Mouse (Mus musculus): Measurements from ENCODE around the gene Foxk2. TPM values are rescaled to one million over a fixed set of nuclear protein-coding genes. Genes with fewer than 3 reads are reported as not detected.

Gene Foxk2
- polyA plus RNA-seq, 1 experiment: 29.8 TPM

DNA sequence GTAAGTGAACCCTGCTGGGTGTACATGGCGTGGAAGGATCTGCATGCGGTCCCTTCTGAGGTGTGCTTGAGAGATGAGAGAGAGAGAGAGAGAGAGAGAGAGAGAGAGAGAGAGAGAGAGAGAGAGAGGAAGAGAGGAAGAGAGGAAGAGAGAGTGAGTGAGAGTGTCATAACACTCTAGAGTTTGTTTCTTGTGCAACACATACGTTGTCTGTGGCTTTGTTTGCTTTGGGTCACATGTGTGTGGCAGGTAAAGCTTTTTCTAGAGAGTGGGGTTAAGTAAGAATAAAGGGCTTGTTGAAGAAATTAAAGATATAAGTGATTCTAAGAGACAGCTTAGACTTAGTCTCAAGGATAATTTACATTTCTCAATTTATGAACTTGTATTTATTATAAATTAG lies 18.2 kb downstream of the Foxk2 start:
- no peaks in the 10 kb centered on the region; the same call in 1 of the 2 replicates for H3K4me1 ChIP-seq (ENCODE audit: control insufficient read depth, insufficient read depth, insufficient read length)
- 88% methylated on average over 3 of the region's 3 CpGs for WGBS
- H3K27me3 ChIP-seq (ENCODE audit: control insufficient read depth, insufficient read depth, low read length): no peaks in the 10 kb centered on the region
- no peak for DNase-seq (ENCODE audit: low read depth in 1 of 2, low spot score in 2 of 2)
- no peaks in the 10 kb centered on the region for H3K36me3 ChIP-seq (ENCODE audit: control insufficient read depth, insufficient read depth, low read length)
- no peak overlapping the region for H3K27ac ChIP-seq (ENCODE audit: insufficient read depth, low read length)
- no peak overlapping the region for H3K4me3 ChIP-seq (ENCODE audit: extremely low read depth, insufficient read depth, insufficient read length)
- no peak for TF ChIP-seq POLR2A (IDR thresholded peaks at IDR 0.05; ENCODE audit: low read depth, low read length)
- no peak for TF ChIP-seq CTCF (IDR thresholded peaks at IDR 0.05; ENCODE audit: extremely low read depth, insufficient read depth, insufficient read length, insufficient replicate concordance)

DNA sequence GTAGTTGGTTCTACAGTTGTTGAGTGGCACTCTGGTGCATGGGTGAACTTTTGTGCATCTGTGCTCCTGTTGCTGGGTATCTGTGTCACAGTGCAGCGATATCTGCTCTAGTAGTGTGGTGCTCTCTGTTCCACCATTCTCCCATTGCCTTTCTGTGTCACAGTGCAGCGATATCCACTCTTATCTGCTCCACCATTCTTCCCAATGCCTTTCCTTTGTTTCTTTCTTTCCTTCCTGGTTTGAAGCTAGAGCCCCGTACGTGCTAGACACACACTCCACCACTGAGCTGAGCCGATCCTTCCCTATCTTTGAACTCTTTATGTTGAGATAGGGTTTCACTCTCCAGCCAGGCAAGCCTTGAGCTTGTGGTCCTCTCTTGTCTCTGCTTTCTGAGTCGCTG lies 23.1 kb downstream of the Foxk2 start:
- WGBS: 73% methylated on average over 6 of the region's 6 CpGs

DNA sequence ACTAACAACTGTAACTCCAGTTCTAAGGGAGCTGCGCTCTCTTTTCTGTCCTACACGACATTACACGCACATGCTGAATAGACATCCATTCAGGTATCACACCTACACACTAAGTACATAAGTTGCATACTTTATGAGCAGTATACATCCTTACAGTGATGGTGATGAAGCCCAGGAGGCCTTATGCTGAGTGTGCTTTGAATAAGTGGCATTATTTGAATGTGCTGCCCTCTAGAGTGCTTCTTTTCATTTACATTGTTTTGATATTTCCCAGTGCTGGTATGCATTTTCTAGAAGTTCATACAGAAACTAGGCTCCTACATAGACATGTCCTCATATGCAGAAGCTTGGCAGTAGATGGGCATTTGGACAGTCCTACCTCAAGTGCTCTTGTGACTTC lies 30.1 kb downstream of the Foxk2 start:
- no peak overlapping the region for H3K27ac ChIP-seq (ENCODE audit: insufficient read depth, low read length)
- H3K36me3 ChIP-seq (ENCODE audit: control insufficient read depth, insufficient read depth, low read length): peaks cover 38% of the 10 kb centered on the region
- TF ChIP-seq POLR2A (IDR thresholded peaks at IDR 0.05; ENCODE audit: low read depth, low read length) (no peak), CTCF (IDR thresholded peaks at IDR 0.05; ENCODE audit: extremely low read depth, insufficient read depth, insufficient read length, insufficient replicate concordance) (no peak)
- H3K4me1 ChIP-seq (ENCODE audit: control insufficient read depth, insufficient read depth, insufficient read length): no peaks in the 10 kb centered on the region
- no peak overlapping the region for H3K4me3 ChIP-seq (ENCODE audit: extremely low read depth, insufficient read depth, insufficient read length)
- DNase-seq (ENCODE audit: low read depth in 1 of 2, low spot score in 2 of 2): no peak
- H3K27me3 ChIP-seq (ENCODE audit: control insufficient read depth, insufficient read depth, low read length): no peaks in the 10 kb centered on the region
- WGBS: 96% methylated on average over 3 of the region's 3 CpGs

More for the DNA sequence above, 23.1 kb downstream of the Foxk2 start:
- Histone ChIP-seq H3K4me3 (ENCODE audit: extremely low read depth, insufficient read depth, insufficient read length) (no peak overlapping the region), H3K27me3 (ENCODE audit: control insufficient read depth, insufficient read depth, low read length) (no peaks in the 10 kb centered on the region), H3K36me3 (ENCODE audit: control insufficient read depth, insufficient read depth, low read length) (peaks cover 16% of the 10 kb centered on the region), H3K4me1 (ENCODE audit: control insufficient read depth, insufficient read depth, insufficient read length) (no peaks in the 10 kb centered on the region), H3K27ac (ENCODE audit: insufficient read depth, low read length) (no peak overlapping the region)
- no peak for DNase-seq (ENCODE audit: low read depth in 1 of 2, low spot score in 2 of 2)
- no peak for TF ChIP-seq POLR2A (IDR thresholded peaks at IDR 0.05; ENCODE audit: low read depth, low read length)
- TF ChIP-seq CTCF (IDR thresholded peaks at IDR 0.05; ENCODE audit: extremely low read depth, insufficient read depth, insufficient read length, insufficient replicate concordance): no peak

DNA sequence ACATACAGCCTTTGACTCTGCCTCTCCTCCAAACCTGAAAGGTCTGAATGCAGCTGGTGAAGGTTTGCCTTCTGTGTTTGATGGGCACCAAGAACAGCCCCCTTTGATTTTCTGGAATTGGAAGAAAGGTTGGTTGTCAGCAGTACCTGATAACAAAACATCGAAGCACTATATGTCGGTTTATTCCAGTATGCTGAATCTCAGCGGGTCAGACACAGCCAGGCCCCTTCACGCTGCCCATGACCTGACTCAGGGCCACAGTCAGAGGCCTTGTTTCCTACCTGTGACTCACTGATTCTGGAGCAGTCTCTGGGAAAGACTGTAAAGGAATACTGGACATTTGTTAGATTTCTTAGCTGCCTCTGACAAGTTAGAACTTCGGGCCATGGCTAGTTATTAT lies 35.0 kb downstream of the Foxk2 start:
- H3K27ac ChIP-seq (ENCODE audit: insufficient read depth, low read length): no peak overlapping the region
- H3K36me3 ChIP-seq (ENCODE audit: control insufficient read depth, insufficient read depth, low read length): peaks cover 34% of the 10 kb centered on the region
- no peaks in the 10 kb centered on the region for H3K4me1 ChIP-seq (ENCODE audit: control insufficient read depth, insufficient read depth, insufficient read length)
- H3K4me3 ChIP-seq (ENCODE audit: extremely low read depth, insufficient read depth, insufficient read length): no peak overlapping the region
- 97% methylated on average over 5 of the region's 5 CpGs for WGBS
- no peaks in the 10 kb centered on the region for H3K27me3 ChIP-seq (ENCODE audit: control insufficient read depth, insufficient read depth, low read length)
- no peak for DNase-seq (ENCODE audit: low read depth in 1 of 2, low spot score in 2 of 2)
- TF ChIP-seq POLR2A (IDR thresholded peaks at IDR 0.05; ENCODE audit: low read depth, low read length) (no peak), CTCF (IDR thresholded peaks at IDR 0.05; ENCODE audit: extremely low read depth, insufficient read depth, insufficient read length, insufficient replicate concordance) (no peak)

DNA sequence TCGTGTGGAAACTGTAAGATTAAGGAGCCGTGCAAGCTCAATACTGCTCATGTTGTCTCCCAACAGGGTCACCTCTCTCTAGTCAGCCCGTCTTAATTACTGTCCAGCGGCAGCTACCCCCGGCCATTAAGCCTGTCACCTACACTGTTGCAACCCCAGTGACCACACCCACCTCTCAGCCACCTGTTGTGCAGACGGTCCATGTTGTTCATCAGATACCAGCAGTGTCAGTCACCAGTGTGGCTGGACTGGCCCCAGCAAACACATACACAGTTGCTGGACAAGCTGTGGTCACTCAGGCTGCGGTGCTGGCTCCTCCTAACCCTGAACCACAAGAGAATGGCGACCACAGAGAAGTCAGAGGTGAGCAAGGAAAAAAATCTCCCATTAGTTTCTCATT lies 38.7 kb downstream of the Foxk2 start:
- H3K27me3 ChIP-seq (ENCODE audit: control insufficient read depth, insufficient read depth, low read length): no peaks in the 10 kb centered on the region
- H3K4me3 ChIP-seq (ENCODE audit: extremely low read depth, insufficient read depth, insufficient read length): no peak overlapping the region
- no peak for TF ChIP-seq POLR2A (IDR thresholded peaks at IDR 0.05; ENCODE audit: low read depth, low read length)
- TF ChIP-seq CTCF (IDR thresholded peaks at IDR 0.05; ENCODE audit: extremely low read depth, insufficient read depth, insufficient read length, insufficient replicate concordance): no peak
- H3K4me1 ChIP-seq (ENCODE audit: control insufficient read depth, insufficient read depth, insufficient read length): no peaks in the 10 kb centered on the region
- DNase-seq (ENCODE audit: low read depth in 1 of 2, low spot score in 2 of 2): no peak
- H3K36me3 ChIP-seq (ENCODE audit: control insufficient read depth, insufficient read depth, low read length): peaks cover 33% of the 10 kb centered on the region
- WGBS: 94% methylated on average over 8 of the region's 8 CpGs
- no peak overlapping the region for H3K27ac ChIP-seq (ENCODE audit: insufficient read depth, low read length)

DNA sequence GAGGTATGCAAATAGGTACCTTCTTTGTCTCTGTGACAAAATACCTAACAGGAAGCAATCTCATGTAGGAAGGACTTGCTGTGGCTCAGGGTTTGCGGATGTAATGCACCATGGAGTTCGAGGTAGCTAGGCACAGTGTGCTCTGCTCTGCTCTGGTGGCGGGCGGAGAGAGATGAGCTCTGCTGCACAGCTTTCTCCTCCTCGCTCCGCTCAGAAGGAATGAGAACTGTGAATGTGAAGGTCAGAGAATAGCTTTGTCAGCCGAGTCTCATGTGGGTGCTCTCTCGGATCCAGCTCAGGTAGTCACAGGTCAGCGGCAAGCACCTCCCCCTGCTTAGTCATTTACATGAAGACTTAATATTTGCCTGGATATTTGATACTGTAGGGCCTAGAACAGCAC lies 40.5 kb downstream of the Foxk2 start:
- H3K27ac ChIP-seq (ENCODE audit: insufficient read depth, low read length): no peak overlapping the region
- H3K27me3 ChIP-seq (ENCODE audit: control insufficient read depth, insufficient read depth, low read length): no peaks in the 10 kb centered on the region
- TF ChIP-seq POLR2A (IDR thresholded peaks at IDR 0.05; ENCODE audit: low read depth, low read length): no peak
- no peak for TF ChIP-seq CTCF (IDR thresholded peaks at IDR 0.05; ENCODE audit: extremely low read depth, insufficient read depth, insufficient read length, insufficient replicate concordance)
- H3K4me3 ChIP-seq (ENCODE audit: extremely low read depth, insufficient read depth, insufficient read length): no peak overlapping the region
- 93% methylated on average over 9 of the region's 9 CpGs for WGBS
- peaks cover 26% of the 10 kb centered on the region for H3K36me3 ChIP-seq (ENCODE audit: control insufficient read depth, insufficient read depth, low read length)
- DNase-seq (ENCODE audit: low read depth in 1 of 2, low spot score in 2 of 2): no peak
- no peaks in the 10 kb centered on the region for H3K4me1 ChIP-seq (ENCODE audit: control insufficient read depth, insufficient read depth, insufficient read length)

DNA sequence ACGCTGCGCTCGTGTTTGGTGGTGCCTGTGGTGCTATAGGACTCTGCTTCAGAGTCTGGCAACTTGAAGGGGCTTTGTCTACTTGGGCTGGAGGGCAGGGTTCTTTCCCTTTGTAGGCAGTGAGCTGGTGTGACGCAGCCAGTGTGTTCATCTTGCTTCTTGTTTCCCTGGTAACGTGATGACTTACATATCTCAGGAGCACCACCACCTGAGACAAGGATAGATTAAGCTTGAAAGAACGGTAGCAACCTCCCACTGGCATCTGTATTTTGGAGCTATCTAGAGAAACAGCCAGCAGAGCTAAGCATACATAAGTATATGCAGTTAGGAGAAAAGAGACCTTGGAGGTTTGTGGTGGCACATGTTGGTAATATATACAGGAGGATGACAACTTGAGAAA lies 45.6 kb downstream of the Foxk2 start:
- no peak overlapping the region for H3K27ac ChIP-seq (ENCODE audit: insufficient read depth, low read length)
- H3K4me3 ChIP-seq (ENCODE audit: extremely low read depth, insufficient read depth, insufficient read length): no peak overlapping the region

More for the DNA sequence above, 45.6 kb downstream of the Foxk2 start:
- Histone ChIP-seq H3K27me3 (ENCODE audit: control insufficient read depth, insufficient read depth, low read length) (no peaks in the 10 kb centered on the region), H3K36me3 (ENCODE audit: control insufficient read depth, insufficient read depth, low read length) (peaks cover 31% of the 10 kb centered on the region), H3K4me1 (ENCODE audit: control insufficient read depth, insufficient read depth, insufficient read length) (no peaks in the 10 kb centered on the region)
- TF ChIP-seq CTCF (IDR thresholded peaks at IDR 0.05; ENCODE audit: extremely low read depth, insufficient read depth, insufficient read length, insufficient replicate concordance) (no peak), POLR2A (IDR thresholded peaks at IDR 0.05; ENCODE audit: low read depth, low read length) (no peak)
- no peak for DNase-seq (ENCODE audit: low read depth in 1 of 2, low spot score in 2 of 2)
- 93% methylated on average over 6 of the region's 6 CpGs for WGBS
